Mouse (Mus musculus) liver, adult 2 months (tissue): ENCODE results near the gene Snph.

Experiments
- CTCF ChIP-seq: fragments of 200-500 bp; IDR thresholded peaks from 2 replicates; pipeline ENCODE4 v1.5.1; 2011; ENCODE audit warnings: low read depth, low read length, control low read depth
- POLR2A ChIP-seq: fragments of 200-500 bp; IDR thresholded peaks from 2 replicates; pipeline ENCODE4 v1.6.1; 2011; ENCODE audit warnings: low read length, control low read depth; ENCODE audit not compliant: insufficient read depth; ENCODE audit errors: extremely low read depth

GRCm38 (mm10) chr2:151575119-151575698 is 57.2 kb downstream of the Snph start:
- TF ChIP-seq CTCF (0 out of 2 replicates have a peak, but pooled peaks have one; percentile 11), POLR2A (no peak)
